Mouse (Mus musculus) adrenal gland, postnatal 10 days (tissue): ENCODE data around the gene Cep85l. TPM values are rescaled to one million over a fixed set of nuclear protein-coding genes. Genes with fewer than 3 reads are reported as not detected.

Experiments
- DNase-seq: peaks from one replicate; pipeline ENCODE4 v3.0.0; 2021; ENCODE audit warnings: mixed read lengths
- long read RNA-seq, 2 experiments: library from polyadenylated mRNA; stranded (forward); transcript quantifications; one replicate each; pipeline ENCODE4 v2.0.0; 2021
- total RNA-seq, 2 experiments: library from RNA; stranded (reverse); gene quantifications; 2 replicates each; pipeline ENCODE4 v1.2.3; 2021

Cep85l gene
- 10 to 100 TPM; 15.7 to 17.4 TPM for total RNA-seq
- long read RNA-seq, experiment 1, full-length matches to known transcripts, result 1 of 4 reads
- long read RNA-seq, experiment 1, partial matches to known transcripts, result 3 of 4 reads
- long read RNA-seq, experiment 1, other reads (novel, unspliced or antisense), result 0 of 4 reads
- long read RNA-seq, experiment 2, full-length matches to known transcripts, result 2 of 4 reads
- long read RNA-seq, experiment 2, partial matches to known transcripts, result 0 of 4 reads
- long read RNA-seq, experiment 2, other reads (novel, unspliced or antisense), result 2 of 4 reads

DNA sequence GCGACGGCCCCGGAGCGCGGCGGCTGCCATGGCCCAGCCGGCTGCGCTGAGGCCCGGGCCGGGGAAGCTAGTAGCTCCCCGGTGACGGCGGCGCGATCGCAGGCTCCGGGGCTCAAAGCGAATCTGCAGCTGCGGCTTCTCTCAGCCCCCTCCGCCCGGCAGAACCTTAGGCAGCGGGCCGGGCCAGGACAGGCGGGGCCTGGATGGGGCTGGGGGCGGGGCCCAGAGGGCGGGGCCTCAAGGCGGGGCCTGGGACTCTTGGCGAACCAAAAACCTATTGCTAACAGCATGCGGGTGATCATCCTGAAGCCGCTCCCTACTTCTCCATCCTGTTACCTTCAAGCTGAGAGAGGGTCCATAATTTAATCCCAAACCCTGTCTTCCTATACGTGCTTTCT is at the start of gene Cep85l:
Cep85l (minus strand) TSS at position 239 of the 398 bp plus-strand sequence.
- DNase-seq, result peak; percentile 96

DNA sequence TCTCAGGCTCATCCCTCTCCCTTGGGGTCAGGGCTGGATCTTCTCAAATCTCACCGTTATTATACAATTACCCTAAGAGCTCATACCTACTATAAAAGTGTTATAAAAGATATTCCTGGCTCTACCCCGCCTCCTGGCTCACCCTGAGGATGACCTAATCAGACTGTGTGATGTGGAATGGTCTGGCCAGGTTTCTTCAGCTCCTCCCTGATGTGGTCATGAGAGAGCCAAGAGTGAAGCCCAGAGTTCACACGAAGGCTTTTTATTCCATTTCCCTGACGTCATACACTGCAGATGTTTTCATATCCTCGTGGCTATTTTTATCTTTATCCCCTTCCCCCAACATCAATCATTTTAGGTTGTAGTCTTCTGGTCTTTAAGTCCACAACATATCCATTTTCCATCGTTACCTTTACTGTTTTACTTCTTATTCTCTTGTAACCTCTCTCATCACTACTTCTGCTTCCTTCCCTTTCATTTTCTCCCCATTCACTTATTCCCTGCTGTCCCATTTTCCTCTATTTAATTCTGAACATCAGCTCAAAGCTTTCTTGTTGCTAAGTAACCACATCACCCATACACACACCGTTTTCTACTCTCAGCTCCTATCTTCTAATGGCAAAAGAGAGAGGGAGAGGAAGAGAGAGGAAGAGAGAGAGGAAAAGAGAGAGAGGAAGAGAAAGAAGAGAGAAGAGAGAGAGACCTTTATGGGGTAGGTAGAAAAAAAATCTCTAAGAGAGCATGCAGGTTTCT is 49.1 kb upstream of the Cep85l start:
- DNase-seq, result no peak

DNA sequence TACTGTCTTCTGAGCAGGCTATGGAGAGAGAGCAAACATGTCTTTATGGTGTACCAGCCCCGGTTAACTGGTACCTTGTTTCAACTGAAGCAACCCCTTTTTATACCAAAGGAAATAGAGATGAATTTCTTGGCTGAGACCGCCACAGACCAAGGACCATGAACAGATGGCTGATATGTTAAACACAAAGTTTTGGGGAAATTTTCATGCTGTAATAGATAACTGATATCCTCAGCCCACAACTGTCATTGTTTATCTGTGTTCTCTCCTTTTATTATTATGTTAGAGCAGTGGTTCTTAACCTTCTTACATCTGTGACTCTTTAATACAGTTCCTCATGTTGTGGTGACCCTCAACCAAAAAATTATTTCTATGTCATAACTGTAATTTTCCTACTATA is 46.8 kb upstream of the Cep85l start:
- DNase-seq, result no peak

DNA sequence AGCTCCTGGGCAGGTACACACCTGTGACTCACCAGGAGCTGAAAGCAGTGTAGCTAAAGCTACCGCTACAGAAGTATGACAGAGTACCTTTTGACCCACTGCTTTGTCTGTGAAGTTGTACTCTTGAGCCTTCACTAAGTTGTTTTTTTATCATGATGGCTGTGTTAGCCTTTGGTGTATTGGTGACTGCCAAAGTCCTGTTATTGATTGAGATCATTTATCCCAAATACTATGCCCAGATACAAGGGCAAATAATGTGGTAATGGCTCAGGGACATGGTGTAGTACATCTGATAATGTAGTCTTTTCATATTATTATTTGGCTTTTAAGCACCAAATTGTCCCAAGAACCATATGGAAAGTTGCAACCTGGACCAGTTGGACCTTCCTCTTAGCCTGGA is 43.3 kb upstream of the Cep85l start:
- no peak for DNase-seq

DNA sequence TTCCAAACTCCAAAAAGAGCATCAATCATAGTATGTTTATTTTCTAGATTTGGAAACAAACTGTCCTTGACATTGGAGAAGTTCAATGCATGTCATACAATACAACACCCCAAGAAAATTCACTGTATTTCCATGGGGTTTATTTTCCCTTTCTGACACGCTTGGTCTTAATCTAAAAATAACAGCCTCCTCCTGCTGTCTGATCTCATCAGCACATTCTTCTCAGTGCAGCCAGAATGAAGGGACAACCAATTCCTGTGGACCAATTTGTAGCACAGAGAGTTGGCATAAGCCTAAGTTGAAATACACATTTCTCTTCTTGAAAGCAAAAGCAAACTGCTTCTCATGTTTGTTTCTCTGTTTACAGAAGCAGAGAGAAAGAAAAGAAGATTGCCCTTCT is 42.5 kb upstream of the Cep85l start:
- no peak for DNase-seq

DNA sequence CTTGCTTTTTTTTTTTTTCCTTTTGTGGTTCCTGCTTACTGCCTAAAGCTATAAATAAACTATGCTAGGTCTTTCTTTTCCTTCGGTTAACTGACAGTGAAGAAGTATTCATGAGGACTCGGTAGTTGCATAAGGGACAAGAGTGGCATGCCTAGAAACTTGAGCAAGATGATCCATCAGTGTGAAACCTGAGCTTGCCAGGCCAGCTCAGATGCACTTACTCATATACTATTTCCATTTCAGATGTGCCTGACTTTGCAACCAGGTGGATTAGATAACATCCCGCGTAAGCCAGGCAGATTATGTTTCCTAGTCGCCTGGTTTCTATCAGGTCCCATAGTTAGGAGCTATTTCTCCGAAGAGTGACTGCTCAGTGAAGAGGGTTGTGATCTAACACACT is 41.9 kb upstream of the Cep85l start:
- DNase-seq, result no peak

DNA sequence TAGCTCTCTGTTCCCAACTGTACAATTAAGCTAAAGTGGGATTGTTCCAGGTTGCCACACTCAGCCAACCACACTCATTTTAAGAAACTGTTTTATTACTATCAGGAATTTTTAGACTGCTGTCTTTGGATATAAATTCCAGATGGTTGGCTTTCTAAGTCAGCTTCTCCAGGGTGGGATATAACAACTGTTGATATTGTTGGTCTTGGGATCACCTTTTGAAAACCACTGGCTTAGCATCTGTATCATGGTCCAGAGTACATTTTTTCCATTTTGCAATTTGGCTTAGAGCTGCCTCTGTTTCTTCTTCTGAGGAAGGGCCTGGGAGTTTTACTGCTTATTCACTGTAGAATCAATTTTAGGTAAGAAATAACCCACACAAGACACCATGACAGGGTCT is 40.3 kb upstream of the Cep85l start:
- no peak for DNase-seq

DNA sequence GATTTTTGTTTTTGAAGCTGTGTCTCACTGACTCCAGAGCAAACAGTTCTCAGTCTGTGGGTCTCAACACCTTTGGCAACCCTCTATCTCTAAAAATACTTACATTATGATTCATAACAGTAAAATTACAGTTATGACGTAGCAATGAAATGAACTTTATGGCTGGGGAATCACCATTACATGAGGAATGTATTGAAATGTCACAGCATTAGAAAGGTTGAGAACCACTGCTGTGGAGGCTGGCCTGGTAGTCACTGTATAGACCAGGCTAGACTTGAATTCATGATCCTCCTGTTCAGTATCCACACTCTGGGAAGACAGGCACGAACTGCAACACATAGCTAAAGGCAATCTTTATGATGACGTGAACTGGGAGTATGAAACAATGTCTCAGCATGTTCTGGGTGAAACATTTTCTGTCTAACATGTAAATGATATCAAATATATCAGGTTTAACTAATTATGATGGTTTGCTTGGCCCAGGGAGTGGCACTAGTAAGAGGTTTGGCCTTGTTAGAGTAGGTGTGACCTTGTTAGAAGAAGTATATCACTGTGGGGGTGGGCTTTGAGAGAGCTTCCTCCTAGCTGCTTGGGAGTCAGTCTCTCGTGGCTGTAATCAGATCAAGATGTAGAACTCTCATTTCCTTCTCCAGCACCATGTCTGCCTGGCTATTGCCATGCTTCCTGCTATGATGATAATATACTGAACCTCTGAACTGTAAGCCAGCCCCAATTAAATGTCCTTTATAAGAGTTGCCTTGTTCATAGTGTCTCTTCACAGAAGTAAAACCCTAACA is 39.6 kb upstream of the Cep85l start:
- DNase-seq, result no peak

DNA sequence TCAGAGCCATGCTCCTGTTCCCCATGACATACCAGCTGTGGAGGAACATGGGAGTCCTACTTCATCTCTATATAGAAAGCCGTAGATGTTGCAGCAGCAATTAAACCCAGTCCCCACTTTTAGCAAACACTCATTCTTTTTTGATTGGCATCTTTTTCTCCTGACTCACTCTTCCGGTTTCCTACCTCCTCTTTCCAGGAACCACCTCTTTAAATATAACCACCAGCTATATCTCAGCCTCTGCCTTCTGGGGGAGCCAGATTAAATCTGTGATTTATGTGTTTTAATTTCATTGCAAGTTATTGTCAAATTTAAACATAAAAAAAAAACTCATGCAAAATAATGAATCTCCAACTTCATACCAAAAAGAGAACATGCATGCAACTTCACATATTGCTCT is 37.3 kb upstream of the Cep85l start:
- DNase-seq, result no peak

DNA sequence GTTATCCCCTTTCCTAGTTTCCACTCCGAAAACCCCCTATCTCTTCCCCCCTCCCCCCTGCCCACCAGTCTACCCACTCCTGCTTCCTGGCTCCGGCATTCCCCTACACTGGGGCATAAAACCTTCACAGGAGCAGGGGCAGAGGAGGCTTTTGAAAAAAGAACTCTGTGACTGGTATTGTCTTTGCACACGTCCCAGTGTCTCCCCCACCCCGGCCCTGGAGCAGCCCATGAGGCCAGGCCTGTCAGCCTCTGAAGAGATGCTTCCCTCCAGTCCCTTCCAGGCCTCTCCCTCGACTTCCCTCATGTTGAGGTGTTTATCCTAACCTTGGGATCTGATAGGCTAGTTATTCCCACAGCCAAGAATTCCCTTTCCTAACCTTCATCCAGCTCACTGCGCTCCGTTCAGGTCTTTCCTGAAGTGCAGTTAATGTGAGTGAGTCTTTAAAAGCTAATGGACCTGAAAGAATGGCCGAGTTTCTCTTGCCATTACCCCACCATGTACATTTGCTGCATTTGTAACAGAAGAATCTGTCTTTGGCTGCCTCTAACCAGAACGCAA is 36.5 kb upstream of the Cep85l start:
- no peak for DNase-seq

DNA sequence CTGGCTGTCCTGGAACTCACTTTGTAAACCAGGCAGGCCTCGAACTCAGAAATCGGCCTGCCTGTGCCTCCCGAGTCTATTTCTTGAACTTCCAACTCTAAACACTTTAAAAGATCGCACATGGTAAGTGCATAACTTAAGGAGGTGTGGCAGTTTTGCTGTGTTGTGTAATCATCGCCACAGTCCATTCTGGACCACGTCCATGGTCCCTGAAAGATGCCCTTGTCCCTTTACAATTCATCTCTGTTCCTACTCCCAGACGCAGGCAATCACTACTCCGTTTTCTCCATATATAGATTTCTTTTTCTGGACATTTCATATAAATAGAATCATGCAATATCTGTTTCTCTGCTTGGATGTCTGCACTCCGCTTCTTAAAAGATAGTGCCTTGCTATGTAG is 35.5 kb upstream of the Cep85l start:
- DNase-seq, result no peak

DNA sequence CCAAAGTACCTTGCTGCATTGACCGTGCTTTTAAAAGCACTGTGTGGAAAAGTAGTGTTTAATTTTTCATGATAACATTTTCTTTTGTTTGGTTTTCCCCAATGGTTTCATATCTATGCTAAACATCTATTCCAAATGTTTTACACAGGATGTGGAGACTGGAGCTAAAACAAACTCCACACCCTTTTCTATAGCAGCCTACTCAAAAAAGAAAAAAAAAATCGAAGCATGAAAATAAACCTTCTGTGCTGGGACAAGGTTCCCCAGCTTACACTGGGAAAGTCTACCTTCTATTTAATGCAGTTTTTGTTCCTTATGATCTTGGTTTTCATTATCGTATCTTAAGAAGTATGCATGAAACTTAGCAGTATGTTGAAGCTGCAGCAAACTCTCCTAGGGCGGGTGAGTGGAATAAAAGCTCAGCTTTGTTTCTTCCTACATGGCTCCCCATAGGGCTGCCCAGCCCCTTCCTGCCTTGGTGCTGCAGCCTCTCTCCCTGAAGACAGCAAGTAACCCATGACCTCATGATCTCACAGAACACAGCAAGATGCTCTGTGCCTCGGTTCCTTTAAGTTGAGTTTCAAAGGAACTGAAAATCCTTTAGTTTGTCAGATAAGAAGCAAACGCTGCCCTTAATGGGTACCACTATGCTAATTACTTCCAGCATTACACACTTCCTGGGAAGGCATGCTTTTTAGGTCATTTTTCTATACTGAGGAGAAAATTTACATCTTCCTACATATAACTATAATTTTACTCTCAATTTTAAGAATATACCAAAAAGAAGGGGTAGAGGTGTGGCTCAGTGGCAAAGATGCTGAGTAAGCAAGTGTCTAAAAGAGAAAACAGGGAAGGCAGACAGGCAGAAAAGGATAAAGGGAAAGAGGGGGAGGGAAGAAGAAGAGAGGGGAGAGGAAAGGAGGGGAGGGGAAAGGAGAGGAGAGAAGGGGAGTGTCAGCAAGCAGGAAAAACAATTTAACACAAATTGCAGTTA is 34.6 kb upstream of the Cep85l start:
- DNase-seq, result no peak

DNA sequence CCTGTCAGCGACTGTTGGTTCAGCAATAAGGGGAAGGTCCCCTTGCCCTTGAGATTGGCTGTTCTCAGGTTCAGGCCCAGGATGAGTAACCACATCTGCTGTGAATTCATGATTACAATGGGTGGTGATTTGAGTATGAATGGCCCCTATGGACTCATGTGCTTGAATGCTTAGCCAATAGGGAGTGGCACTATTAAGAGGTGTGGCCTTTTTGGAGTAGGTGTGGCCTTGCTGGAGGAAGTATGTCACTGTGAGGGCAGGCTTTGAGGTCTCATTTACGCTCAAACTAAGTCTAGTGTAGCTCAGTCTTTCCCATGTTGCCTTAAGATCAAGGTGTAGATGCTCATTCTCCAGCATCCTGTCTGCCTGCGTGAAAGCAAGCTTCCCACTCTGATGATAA is 33.2 kb upstream of the Cep85l start:
- DNase-seq, result no peak

DNA sequence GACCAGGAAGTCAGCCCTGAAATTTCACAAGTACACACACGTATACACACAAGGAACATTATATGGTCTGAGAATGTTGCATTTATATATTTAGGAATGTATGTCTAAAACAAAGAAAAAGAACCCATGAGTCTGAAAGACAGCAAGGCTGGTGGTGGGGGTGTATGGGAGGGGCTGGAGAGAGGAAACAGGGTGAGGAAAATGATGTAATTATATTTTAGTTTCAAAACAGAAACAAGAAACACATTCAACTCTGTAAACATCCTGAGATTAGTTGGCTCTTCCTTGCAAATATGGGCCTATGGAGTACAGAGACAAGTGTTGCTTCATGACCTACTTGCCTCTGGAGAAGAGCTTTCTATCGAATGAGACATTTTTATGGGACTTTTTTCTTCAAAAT is 32.4 kb upstream of the Cep85l start:
- DNase-seq, result no peak

DNA sequence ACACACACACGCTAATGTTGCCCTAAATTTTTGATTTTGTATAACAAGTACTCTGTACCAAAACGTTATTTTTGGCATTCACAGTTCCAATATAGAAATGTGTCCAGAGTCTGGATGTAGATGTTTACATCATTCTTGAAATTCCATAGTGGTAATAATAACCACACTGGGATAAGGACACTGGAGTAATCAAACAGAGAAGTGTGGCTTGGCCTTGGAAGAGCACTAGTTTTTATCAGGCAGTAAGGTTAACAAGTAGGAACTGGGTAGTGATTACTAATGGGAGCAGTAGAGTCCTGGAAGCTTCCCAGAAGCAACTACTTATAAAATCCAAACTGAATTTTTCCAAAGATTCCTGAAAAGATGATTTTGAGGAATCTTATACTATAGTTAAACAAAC is 31.1 kb upstream of the Cep85l start:
- no peak for DNase-seq

DNA sequence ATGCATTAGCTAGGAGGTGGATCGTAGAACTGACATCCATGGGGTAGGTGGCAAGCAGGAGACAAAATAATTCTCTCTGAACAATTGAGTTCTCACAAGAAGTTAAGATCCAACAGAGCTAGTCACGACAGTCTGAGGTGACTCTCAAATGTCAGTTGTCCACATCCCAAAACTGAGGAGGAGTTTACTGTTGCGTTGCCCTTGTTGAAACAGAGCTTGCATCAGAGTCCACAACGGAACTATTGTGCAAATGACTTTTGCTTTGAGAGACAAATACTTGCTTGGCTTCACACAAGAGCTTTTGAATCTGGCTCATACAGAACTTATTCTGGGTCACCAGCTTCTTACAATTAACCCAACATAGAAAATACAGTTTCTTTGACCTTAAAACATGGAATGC is 27.7 kb upstream of the Cep85l start:
- peak; percentile 37 for DNase-seq

DNA sequence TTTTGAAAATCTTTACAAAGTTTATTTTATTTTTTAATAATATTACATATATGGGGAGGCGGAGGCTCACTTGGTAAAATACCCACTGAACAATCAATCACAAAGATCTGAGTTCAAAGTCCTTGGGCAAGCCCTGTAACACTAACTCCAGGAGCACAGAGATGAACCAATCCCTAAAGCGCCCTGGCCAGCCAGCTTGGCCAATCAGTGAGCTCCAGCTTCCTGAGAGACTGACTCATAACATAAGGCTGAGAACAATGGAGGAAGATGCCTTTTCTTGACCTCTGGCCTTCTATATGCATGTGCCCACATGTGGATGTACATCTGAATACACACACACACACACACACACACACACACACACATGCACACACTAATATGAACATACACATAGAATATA is 27.1 kb upstream of the Cep85l start:
- no peak for DNase-seq

DNA sequence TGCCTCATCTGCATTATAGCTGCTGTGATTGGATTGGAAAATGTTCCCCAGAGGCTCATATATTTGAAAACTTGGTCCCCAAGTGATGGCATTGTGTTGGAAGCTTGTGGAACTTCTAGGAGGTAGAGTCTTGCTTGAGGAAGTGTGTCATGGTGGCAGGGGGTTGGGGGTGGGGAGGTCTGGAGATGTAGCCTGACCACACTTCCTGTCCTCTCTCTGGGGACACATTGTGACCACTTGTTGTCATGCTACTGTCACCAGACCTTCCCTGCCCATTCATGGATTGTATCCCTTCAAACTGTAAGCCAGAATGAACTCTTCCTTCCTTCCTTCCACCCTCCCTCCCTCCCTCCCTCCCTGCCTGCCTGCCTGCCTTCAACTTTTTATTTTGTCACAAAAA is 22.5 kb upstream of the Cep85l start:
- no peak for DNase-seq

DNA sequence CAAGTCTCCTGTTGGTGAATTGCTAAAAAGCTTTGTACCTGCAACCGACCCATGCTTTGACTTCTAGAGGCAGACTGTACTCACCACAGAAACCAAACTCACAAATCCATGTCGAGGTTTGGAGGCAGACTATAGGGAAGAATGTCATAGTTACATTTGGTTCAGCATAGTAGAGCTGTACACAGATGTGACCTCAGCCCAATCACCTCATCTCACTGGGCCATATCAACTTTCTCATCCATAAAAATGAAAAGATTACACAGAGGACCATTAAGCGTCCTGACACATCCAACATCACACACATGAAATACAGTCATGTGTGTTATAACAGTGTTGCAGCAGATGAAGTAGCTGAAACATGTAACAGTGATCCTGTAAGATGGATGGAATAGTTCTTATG is 19.3 kb upstream of the Cep85l start:
- no peak for DNase-seq

DNA sequence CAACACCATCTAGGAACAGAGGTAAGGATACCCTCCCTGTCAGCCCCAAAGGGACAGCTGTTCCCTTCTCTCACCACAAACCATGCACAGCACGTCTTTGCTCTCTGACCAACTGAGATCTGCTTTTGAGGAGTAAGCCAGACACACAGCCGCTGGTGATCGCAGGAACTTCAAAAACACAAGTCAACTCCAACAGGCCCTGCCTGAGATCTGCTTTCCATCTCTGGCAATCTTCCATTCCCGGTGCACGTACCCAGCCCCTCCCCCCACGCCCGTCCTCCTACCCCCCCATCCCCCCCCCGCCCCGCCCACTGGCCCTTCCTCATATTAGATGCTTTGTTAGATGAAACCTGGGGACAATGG is 18.8 kb upstream of the Cep85l start:
- DNase-seq, result peak; percentile 24

DNA sequence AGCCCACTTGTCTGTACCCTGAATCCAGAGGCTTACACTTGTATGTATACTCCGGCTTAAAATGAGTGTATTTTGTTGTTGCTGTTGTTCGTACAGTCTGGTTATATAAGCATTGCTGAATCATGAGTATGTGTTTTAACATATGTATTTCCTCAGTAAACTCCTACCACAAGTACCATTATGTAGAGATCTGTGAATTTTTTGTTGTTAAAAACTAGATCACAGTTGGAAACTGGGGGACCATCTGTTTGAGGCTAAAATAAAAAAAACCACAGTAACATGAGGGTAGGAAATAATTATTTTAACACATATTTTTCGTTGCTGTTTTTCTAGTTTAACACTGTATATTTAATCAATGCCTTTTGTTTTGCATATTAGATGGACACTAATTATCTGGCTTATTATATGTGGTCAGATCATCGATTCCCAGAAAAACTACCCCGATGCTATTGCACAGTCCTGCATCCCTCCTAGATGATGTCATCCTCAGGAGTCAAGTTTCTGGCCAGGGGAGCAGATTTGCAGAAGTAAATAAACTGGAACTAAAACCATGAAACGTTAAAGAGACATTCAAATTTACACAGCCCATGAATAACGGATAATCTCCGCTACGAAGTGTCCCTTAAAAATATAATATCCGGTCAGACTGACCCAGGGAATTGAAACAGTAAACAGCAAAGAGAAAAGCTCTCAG is 18.2 kb upstream of the Cep85l start:
- no peak for DNase-seq
